Mouse (Mus musculus) CH12.LX (cell line): ENCODE results near the gene Adgrb3.

Experiments used
- CTCF ChIP-seq, 2 experiments: IDR thresholded peaks in 1 of 2; conservative IDR thresholded peaks in 1 of 2; 2 replicates each; pipeline ENCODE4 v1.5.1; 2011 to 2012; ENCODE audit warnings: low read depth in 2 of 2, low read length in 2 of 2, improper control_type of control experiment in 1 of 2, inconsistent platforms in 1 of 2, mild to moderate bottlenecking in 1 of 2, moderate library complexity in 1 of 2
- ELF1 ChIP-seq: IDR thresholded peaks from 2 replicates; pipeline ENCODE4 v1.6.1; 2014; ENCODE audit warnings: low read depth, mild to moderate bottlenecking, inconsistent platforms, low read length, improper control_type of control experiment
- EP300 ChIP-seq: IDR thresholded peaks from 2 replicates; pipeline ENCODE4 v1.6.1; 2011; ENCODE audit warnings: low read length, improper control_type of control experiment
- ETS1 ChIP-seq: conservative IDR thresholded peaks from 2 replicates; pipeline ENCODE4 v1.6.1; 2012; ENCODE audit warnings: low read depth, mild to moderate bottlenecking, inconsistent platforms, low read length, improper control_type of control experiment, moderate library complexity
- POLR2A ChIP-seq: IDR thresholded peaks from 2 replicates; pipeline ENCODE4 v1.6.1; 2011; ENCODE audit warnings: low read depth, mild to moderate bottlenecking, improper control_type of control experiment, low read length
- POLR2AphosphoS2 ChIP-seq: IDR thresholded peaks from 2 replicates; pipeline ENCODE4 v1.6.1; 2011; ENCODE audit warnings: low read depth, low read length, improper control_type of control experiment
- UBTF ChIP-seq: IDR thresholded peaks from 2 replicates; pipeline ENCODE4 v1.6.1; 2012; ENCODE audit warnings: low read depth, mild to moderate bottlenecking, inconsistent platforms, low read length, improper control_type of control experiment, moderate library complexity

GRCm38 (mm10) chr1:25775440-25776130 lies 53.9 kb downstream of the Adgrb3 start:
- TF ChIP-seq POLR2AphosphoS2 (no peak), CTCF (conservative IDR thresholded peaks at IDR 0.05 in 1 of 2, IDR thresholded peaks at IDR 0.05 in 1 of 2; ENCODE audit: low read depth in 2 of 2, low read length in 2 of 2) (no peak), ETS1 (no peak), EP300 (no peak), ELF1 (no peak), UBTF (no peak), POLR2A (no peak)
